Comparison of ENCODE assay signal across 9 mouse cellular contexts in the genomic region with DNA sequence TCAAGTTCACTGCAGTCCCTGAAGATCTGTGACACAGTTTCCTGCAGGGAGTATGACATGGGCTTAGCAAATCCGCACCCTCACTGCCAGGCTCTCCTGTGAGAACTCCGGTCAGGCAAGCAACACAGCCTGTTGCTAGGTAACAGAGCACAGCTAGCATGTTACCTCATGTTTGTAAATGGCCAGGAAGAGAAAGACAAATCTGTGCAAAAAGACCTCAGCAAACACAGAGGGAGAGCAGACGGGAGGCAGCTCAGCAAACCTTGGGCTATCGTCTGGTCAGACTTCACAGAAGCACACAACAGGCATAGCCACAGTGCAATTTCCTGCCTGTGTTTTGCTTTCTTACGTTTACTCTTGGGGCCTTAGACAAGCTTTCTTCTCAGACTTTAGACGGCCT. TPM values are rescaled to one million over a fixed set of nuclear protein-coding genes. Genes with fewer than 3 reads are reported as not detected.
DNase-seq lines count a peak whose midpoint lies in the region; ATAC-seq and TF ChIP-seq lines count a peak whose summit lies in the region.
"Had no signal": no experiment of that assay in that cellular context is flagged by ENCODE, and none has a peak within 500 bp of the region (broad histone marks: within the 10 kb centered on the region; RNA-seq: fewer than 3 reads in every experiment).

No protein-coding gene starts in this region.

- TF ChIP-seq POLR2A in heart, adult 2 months (IDR thresholded peaks at IDR 0.05; ENCODE audit: insufficient read depth, low read depth, low read length): no peak

- H3K79me2 ChIP-seq in heart, adult 2 months (replicated peaks; ENCODE audit: control insufficient read depth, insufficient read depth, low read length): no peaks in the 10 kb centered on the region; the same call in 1 of the 2 replicates

- peak; percentile 29 to 32 for DNase-seq in heart, adult 2 months
- no peak for DNase-seq in heart, postnatal 36 days
- peak; percentile 70 for DNase-seq in embryo, embryonic 9.5 days (ENCODE audit: extremely low spot score)
- peak; percentile 80 for DNase-seq in hindbrain, embryonic 10.5 days (ENCODE audit: low spot score)
- DNase-seq in midbrain, embryonic 11.5 days (ENCODE audit: low spot score, missing footprints): peak; percentile 95
- no peak for DNase-seq in B cell, adult 2 months
- DNase-seq in spleen, postnatal 36 days (ENCODE audit: low spot score in 2 of 2): no peak
- DNase-seq in thymus, postnatal 36 days: no peak
- DNase-seq: liver, embryonic 13.5 days had no signal

- H3K4me2 ChIP-seq in midbrain, embryonic 11.5 days: peak overlapping the region; percentile 18; the same call in 1 of the 2 replicates
- H3K4me2 ChIP-seq: liver, embryonic 13.5 days had no signal

- H3K27ac ChIP-seq in heart, adult 2 months: peak overlapping the region; percentile 48
- peak overlapping the region; percentile 89 for H3K27ac ChIP-seq in hindbrain, embryonic 10.5 days
- H3K27ac ChIP-seq in midbrain, embryonic 11.5 days (ENCODE audit: low read depth, low read length): peak overlapping the region; percentile 84
- H3K27ac ChIP-seq: liver, embryonic 13.5 days had no signal

- H3K36me3 ChIP-seq in heart, adult 2 months (ENCODE audit: control insufficient read depth, insufficient read depth, low read length): no peaks in the 10 kb centered on the region
- peaks cover 62% of the 10 kb centered on the region for H3K36me3 ChIP-seq in hindbrain, embryonic 10.5 days
- no peaks in the 10 kb centered on the region for H3K36me3 ChIP-seq in midbrain, embryonic 11.5 days (ENCODE audit: control insufficient read depth, insufficient read depth, low read length)
- H3K36me3 ChIP-seq: liver, embryonic 13.5 days had no signal

- H3K4me3 ChIP-seq in heart, adult 2 months: no peak overlapping the region
- H3K4me3 ChIP-seq in hindbrain, embryonic 10.5 days: peak overlapping the region; percentile 32
- H3K4me3 ChIP-seq in midbrain, embryonic 11.5 days (ENCODE audit: low read depth, low read length): no peak overlapping the region
- H3K4me3 ChIP-seq: liver, embryonic 13.5 days had no signal

- 16% methylated on average over 6 of the region's 6 CpGs for WGBS in heart, adult 2 months
- 3% methylated on average over 6 of the region's 6 CpGs for WGBS in hindbrain, embryonic 10.5 days
- WGBS in midbrain, embryonic 11.5 days: under 1% methylated on average over 6 of the region's 6 CpGs

- peaks cover 9% of the 10 kb centered on the region for H3K4me1 ChIP-seq in heart, adult 2 months (ENCODE audit: control insufficient read depth, insufficient read depth, low read length)
- H3K4me1 ChIP-seq in hindbrain, embryonic 10.5 days (replicated peaks): peaks cover 69% of the 10 kb centered on the region
- H3K4me1 ChIP-seq in midbrain, embryonic 11.5 days (ENCODE audit: control insufficient read depth, insufficient read depth, low read length): peaks cover 46% of the 10 kb centered on the region
- H3K4me1 ChIP-seq: liver, embryonic 13.5 days had no signal

- TF ChIP-seq CTCF in heart, adult 2 months (IDR thresholded peaks at IDR 0.05): no peak

- no peak for TF ChIP-seq EP300 in heart, adult 2 months (IDR thresholded peaks at IDR 0.05; ENCODE audit: insufficient read depth, low read depth, low read length)

- H3K27me3 ChIP-seq in heart, adult 2 months (ENCODE audit: control insufficient read depth, insufficient read depth, low read length): no peaks in the 10 kb centered on the region
- no peaks in the 10 kb centered on the region for H3K27me3 ChIP-seq in hindbrain, embryonic 10.5 days (ENCODE audit: insufficient read depth, poor library complexity, severe bottlenecking)
- H3K27me3 ChIP-seq in midbrain, embryonic 11.5 days (ENCODE audit: control insufficient read depth, insufficient read depth, low read length): no peaks in the 10 kb centered on the region
- H3K27me3 ChIP-seq: liver, embryonic 13.5 days had no signal

- no peaks in the 10 kb centered on the region for H3K9me3 ChIP-seq in hindbrain, embryonic 10.5 days
- no peaks in the 10 kb centered on the region for H3K9me3 ChIP-seq in midbrain, embryonic 11.5 days (ENCODE audit: control insufficient read depth, low read length)
- H3K9me3 ChIP-seq: liver, embryonic 13.5 days had no signal

- H3K9ac ChIP-seq in heart, adult 2 months (ENCODE audit: low read depth, low read length): no peak overlapping the region; the same call in 1 of the 2 replicates
- H3K9ac ChIP-seq in midbrain, embryonic 11.5 days (ENCODE audit: low read length): peak overlapping the region; percentile 7; the same call in 1 of the 2 replicates
- H3K9ac ChIP-seq: liver, embryonic 13.5 days had no signal

- ATAC-seq in midbrain, embryonic 11.5 days (ENCODE audit: low FRiP score): peak; percentile 95

- intact Hi-C loops in heart, adult 2 months (cut with DNase I): no loop called here
- intact Hi-C loops in heart, postnatal 36 days (cut with DNase I): no loop called here

RNA-seq across cellular contexts. Expression of gene Map1b, which starts 40.9 kb away (rescaled TPM):
- 10 to 100 TPM; 10.2 to 14.6 TPM for total RNA-seq in heart, adult 2 months (2021)
- 2.1 and 3.5 TPM in 2 replicates for polyA plus RNA-seq in heart, adult 2 months (2012; rRNA removed)
- total RNA-seq in heart, postnatal 36 days (2021): 10 to 100 TPM; 11.8 to 14.4 TPM
- polyA plus RNA-seq in hindbrain, embryonic 10.5 days (2016; fragmentation: Nextera tagmentation; extraction: Ambion mirVana): 743 and 1,096 TPM in 2 replicates
- polyA plus RNA-seq in midbrain, embryonic 11.5 days (2014; fragmentation: Nextera tagmentation; extraction: Ambion mirVana): 911 and 979 TPM in 2 replicates

Comparison
In these comparisons a context has a peak if more than half of its experiments do, and no peak if none do; other contexts are left out.
1. DNase-seq: peak in heart, adult 2 months (2 of 2), embryo, embryonic 9.5 days (single experiment), hindbrain, embryonic 10.5 days (single experiment) and midbrain, embryonic 11.5 days (single experiment); none in heart, postnatal 36 days (0 of 2), B cell, adult 2 months (0 of 2), spleen, postnatal 36 days (0 of 2) and thymus, postnatal 36 days (0 of 2).
2. RNA of gene Map1b, which starts 40.9 kb away (polyA plus RNA-seq): 743 to 1,096 TPM in hindbrain, embryonic 10.5 days and 911 to 979 TPM in midbrain, embryonic 11.5 days; 2.1 to 3.5 TPM in heart, adult 2 months; every median in the first group is over 100 times any median in the second.
3. Peak in every context shown above with its lines, with median percentiles within 50 percentile points of each other: H3K27ac ChIP-seq.